Mouse (Mus musculus): ENCODE measurements around the gene Jaml. TPM values are rescaled to one million over a fixed set of nuclear protein-coding genes. Genes with fewer than 3 reads are reported as not detected.

Gene Jaml
- polyA plus RNA-seq (2014; fragmentation: Illumina TruSeq; extraction: RNeasy Lipid Tissue Mini Kit (QIAGEN cat#74804); ENCODE audit: low read depth, low replicate concordance) = 0.85 TPM

GRCm38 (mm10) chr9:45079011-45079410 is at the start of gene Jaml:
Gene Jaml, plus strand, starts transcription at chr9:45079183.

GRCm38 (mm10) chr9:45039499-45039898 is 39.5 kb upstream of the Jaml start, which contains the start of gene Mpzl2:
Gene Mpzl2, plus strand, starts transcription at chr9:45039799.

DNA sequence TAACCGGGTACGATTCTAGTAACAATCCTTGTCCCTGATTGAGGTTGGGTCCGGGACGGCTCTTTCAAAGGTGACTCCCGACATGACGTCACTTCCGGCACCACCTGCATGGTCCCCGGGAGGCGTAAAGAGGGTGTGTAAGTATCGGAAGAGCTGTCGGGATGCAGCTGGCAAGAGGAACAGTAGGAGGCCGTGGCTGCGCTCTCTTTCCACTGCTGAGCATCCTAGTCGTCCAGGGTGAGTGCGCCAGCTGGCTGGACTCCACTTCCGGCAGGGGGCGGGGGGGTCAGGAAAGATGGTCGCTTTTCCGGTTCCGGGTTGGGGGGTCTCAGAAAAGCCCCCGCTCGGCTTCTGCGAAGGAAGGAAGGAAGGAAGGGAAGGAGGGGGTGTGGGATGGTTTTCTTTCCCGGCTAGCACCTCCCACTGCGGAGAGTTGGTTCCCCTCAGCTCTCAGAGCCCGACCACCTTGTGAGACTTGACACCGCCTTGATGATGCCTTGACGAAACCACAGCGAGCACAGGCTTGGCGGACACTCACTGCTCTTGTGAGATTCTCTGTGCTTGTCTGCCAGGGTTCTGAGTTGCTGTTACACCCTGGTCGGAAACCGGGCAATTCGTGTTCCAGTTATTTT is 23.8 kb upstream of the Jaml start, which contains the start of gene Mpzl3:
Gene Mpzl3 (plus strand): TSS at position 105 of the 632 bp plus-strand sequence.

DNA sequence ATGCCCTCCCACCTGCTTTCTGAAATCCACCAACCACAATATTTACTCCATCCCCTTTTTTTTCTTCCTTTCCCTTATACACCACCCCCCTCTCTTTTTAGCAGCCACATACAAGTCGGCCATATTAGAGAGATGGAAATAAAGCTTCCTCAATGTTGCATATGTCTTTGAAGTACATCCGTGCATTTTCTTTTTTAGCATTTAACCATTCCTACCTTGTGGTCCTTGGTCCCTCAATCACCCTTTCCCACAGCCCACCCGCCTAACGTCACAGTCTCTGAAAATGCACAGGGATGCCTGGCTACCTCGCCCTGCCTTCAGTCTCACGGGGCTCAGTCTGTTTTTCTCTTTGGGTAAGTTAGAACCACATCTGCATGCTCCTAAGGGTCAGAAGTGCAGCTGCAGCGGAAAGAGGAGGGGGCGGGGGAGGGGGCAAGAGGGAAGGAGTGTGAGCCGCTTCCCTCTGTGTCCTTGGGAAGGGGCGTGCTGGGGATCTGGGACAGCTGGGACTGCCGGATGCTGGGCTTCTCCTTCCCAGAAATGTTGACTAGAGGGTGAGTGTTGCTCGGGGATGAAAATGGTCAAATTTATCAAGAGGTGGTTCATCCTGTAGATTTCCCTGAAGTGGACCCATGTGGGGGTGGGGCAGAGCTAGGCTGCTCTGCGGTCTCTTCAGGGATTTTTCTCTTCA is 38.9 kb downstream of the Jaml start, which contains the start of gene Scn2b:
Gene Scn2b (plus strand): TSS at position 42 of the 691 bp plus-strand sequence.

GRCm38 (mm10) chr9:45138191-45139032 is 59.4 kb downstream of the Jaml start, which contains the start of gene Scn4b:
Gene Scn4b, plus strand, starts transcription at chr9:45138395.

Other genes starting within 250 kb of the Jaml start
- gene Kmt2a, start 197.9 kb upstream of the Jaml start, polyA plus RNA-seq (2014; fragmentation: Illumina TruSeq; extraction: RNeasy Lipid Tissue Mini Kit (QIAGEN cat#74804); ENCODE audit: low read depth, low replicate concordance) = 12.2 TPM
- 1,015 TPM for gene Atp5l, start 158.4 kb upstream of the Jaml start, polyA plus RNA-seq (2014; fragmentation: Illumina TruSeq; extraction: RNeasy Lipid Tissue Mini Kit (QIAGEN cat#74804); ENCODE audit: low read depth, low replicate concordance)
- gene Ube4a, start 113.6 kb upstream of the Jaml start, polyA plus RNA-seq (2014; fragmentation: Illumina TruSeq; extraction: RNeasy Lipid Tissue Mini Kit (QIAGEN cat#74804); ENCODE audit: low read depth, low replicate concordance) = 90.9 TPM
- gene Cd3g, start 98.8 kb upstream of the Jaml start, polyA plus RNA-seq (2014; fragmentation: Illumina TruSeq; extraction: RNeasy Lipid Tissue Mini Kit (QIAGEN cat#74804); ENCODE audit: low read depth, low replicate concordance) = 0.77 TPM
- not detected for gene Cd3d, start 97.4 kb upstream of the Jaml start, polyA plus RNA-seq (2014; fragmentation: Illumina TruSeq; extraction: RNeasy Lipid Tissue Mini Kit (QIAGEN cat#74804); ENCODE audit: low read depth, low replicate concordance)
- gene Cd3e, start 69.6 kb upstream of the Jaml start, polyA plus RNA-seq (2014; fragmentation: Illumina TruSeq; extraction: RNeasy Lipid Tissue Mini Kit (QIAGEN cat#74804); ENCODE audit: low read depth, low replicate concordance) = not detected
- 34.9 TPM for gene Mpzl2, start 39.4 kb upstream of the Jaml start, polyA plus RNA-seq (2014; fragmentation: Illumina TruSeq; extraction: RNeasy Lipid Tissue Mini Kit (QIAGEN cat#74804); ENCODE audit: low read depth, low replicate concordance)
- gene Mpzl3, start 24.0 kb upstream of the Jaml start, polyA plus RNA-seq (2014; fragmentation: Illumina TruSeq; extraction: RNeasy Lipid Tissue Mini Kit (QIAGEN cat#74804); ENCODE audit: low read depth, low replicate concordance) = 9.3 TPM
- gene Scn2b, start 38.6 kb downstream of the Jaml start, polyA plus RNA-seq (2014; fragmentation: Illumina TruSeq; extraction: RNeasy Lipid Tissue Mini Kit (QIAGEN cat#74804); ENCODE audit: low read depth, low replicate concordance) = 0.32 TPM
- 12.0 TPM for gene Scn4b, start 59.2 kb downstream of the Jaml start, polyA plus RNA-seq (2014; fragmentation: Illumina TruSeq; extraction: RNeasy Lipid Tissue Mini Kit (QIAGEN cat#74804); ENCODE audit: low read depth, low replicate concordance)
- gene BC049352, start 102.8 kb downstream of the Jaml start, polyA plus RNA-seq (2014; fragmentation: Illumina TruSeq; extraction: RNeasy Lipid Tissue Mini Kit (QIAGEN cat#74804); ENCODE audit: low read depth, low replicate concordance) = 1.1 TPM
- not detected for gene Tmprss4, start 124.9 kb downstream of the Jaml start, polyA plus RNA-seq (2014; fragmentation: Illumina TruSeq; extraction: RNeasy Lipid Tissue Mini Kit (QIAGEN cat#74804); ENCODE audit: low read depth, low replicate concordance)
- gene Il10ra, start 190.0 kb downstream of the Jaml start, polyA plus RNA-seq (2014; fragmentation: Illumina TruSeq; extraction: RNeasy Lipid Tissue Mini Kit (QIAGEN cat#74804); ENCODE audit: low read depth, low replicate concordance) = 0.28 TPM
- 0.16 TPM for gene Tmprss13, start 239.9 kb downstream of the Jaml start, polyA plus RNA-seq (2014; fragmentation: Illumina TruSeq; extraction: RNeasy Lipid Tissue Mini Kit (QIAGEN cat#74804); ENCODE audit: low read depth, low replicate concordance)